Mouse (Mus musculus) right cerebral cortex, postnatal 14 days (tissue): ENCODE measurements around the gene Icam4.
"Not testable (repeated sequence)": the region's sequence is repeated elsewhere in the genome, so short reads cannot be mapped to it uniquely, and the experiment has no call there.

Experiments used
- DNase-seq: peaks from one replicate; pipeline ENCODE4 v3.0.0; 2022

The Icam4 gene

DNA sequence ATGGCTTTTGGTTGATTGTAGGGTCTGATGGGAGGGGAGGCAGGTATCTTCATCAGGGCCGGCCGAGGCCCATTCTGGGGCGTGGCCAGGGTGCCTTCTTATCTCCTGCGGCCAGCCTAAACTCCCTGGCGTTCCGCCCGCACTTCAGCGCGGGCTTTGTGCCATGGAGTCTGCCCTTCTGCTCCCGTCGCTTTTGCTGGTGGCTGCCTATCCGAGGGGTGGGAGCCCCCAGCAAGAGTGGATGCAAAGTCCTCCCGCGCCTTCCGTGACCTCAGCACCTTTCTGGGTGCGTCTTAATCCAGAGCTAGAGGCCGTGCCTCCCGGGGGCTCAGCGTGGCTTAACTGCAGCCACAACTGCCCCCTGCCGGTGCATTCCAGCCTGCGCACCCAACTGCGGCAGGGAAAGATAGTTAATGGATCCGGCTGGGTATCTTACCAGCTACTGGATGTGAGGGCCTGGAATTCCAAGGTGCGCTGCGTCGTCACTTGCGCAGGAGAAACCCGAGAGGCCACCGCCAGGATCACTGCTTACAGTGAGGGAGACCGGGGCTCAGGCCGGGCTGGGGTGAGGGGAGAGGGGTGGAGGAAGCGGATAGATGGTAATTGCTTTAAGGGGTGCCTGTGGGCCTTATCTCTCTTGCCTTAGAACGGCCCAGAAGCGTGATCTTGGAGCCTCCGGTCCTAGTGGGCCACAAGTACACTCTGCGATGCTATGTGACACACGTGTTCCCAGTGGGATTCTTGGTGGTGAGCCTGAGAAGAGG is at the start of gene Icam4:
Icam4 (plus strand) TSS at position 83 of the 764 bp plus-strand sequence.
- peak; percentile 79 for DNase-seq

GRCm38 (mm10) chr9:20979769-20980168 is 49.4 kb upstream of the Icam4 start:
- DNase-seq: no peak

- DNase-seq: no peak
Observed at GRCm38 (mm10) chr9:20982171-20982570, 47.0 kb upstream of the Icam4 start.

DNA sequence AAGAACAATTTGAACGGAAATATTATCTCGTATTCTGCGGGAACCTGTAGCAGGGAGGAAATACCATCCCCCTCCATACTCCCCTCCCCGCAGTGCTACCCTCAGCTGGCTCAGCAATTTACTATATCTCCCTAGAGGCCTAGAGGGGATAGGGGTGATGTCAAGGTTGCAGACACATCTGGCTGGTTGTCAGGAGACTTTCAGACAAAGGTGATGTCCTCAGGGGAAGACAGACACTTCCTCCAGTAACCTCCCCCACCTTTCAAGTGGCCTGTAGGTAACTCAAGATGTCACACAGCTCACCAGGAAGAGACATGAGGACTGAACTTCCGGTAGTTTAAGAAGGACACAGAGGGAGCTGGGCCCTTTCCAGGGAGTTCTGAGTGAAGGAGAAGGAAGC is 46.0 kb upstream of the Icam4 start:
- DNase-seq: no peak

- DNase-seq: no peak
Observed at GRCm38 (mm10) chr9:20986952-20987686, 42.1 kb upstream of the Icam4 start.

GRCm38 (mm10) chr9:20987953-20988352 is 41.2 kb upstream of the Icam4 start:
- DNase-seq: no peak

DNA sequence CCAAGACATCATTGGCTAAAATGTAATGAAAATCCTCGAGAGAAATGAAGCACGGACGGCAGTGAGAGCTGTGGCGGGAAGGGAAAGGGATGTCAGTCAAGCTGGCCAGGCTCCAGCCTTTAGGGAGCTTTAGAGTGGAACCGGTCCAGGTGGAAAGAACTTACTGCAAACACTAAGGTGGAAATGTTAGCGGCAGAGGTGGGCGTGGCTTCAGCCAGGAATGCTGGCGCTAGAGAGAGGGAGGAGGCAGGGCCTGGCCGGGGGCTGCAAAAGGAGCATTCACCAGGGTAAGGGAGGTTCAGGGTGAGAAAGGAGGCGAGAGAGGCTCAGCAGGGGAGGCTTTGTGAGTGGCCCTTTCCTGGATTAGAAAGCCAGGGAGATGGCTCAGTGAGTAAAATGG is 38.3 kb upstream of the Icam4 start:
- no peak for DNase-seq

DNA sequence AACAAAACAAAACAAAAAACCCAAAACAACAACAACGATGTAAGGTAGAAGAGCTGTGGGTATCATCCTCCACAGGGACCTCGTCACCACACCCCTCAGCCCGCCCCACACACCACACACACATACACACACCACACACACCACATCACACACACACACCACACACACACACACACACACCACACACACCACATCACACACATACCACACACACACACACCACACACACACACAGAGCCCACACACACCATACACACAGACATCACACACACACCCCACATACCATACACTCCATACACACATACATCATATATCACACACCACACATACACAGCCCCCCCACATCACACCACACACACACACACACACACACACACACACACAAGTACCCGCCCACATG is 37.6 kb upstream of the Icam4 start:
- DNase-seq: no peak

- no peak for DNase-seq
Observed at GRCm38 (mm10) chr9:20993165-20993898, 35.8 kb upstream of the Icam4 start.

DNA sequence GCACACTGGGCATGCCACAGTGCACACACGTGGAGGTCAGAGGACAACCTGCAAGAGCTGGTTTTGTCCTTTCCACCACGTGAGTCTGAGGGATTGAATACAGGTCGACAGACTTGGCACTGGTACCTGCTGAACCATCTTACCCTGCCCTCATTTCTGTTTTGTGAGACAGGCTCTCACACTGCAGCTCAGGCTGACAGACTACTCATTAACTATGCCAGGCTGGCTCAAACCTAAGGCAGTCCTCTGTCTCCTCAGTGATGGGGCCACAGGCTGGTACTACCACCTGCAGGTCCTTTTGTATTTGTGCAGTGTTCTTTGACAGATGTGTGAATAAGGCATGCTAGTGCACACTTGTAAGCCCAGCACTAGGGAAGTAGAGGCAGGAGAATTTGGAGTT is 34.1 kb upstream of the Icam4 start:
- no peak for DNase-seq

GRCm38 (mm10) chr9:20997065-20997464 is 32.1 kb upstream of the Icam4 start:
- DNase-seq: no peak

GRCm38 (mm10) chr9:20998337-20998736 is 30.8 kb upstream of the Icam4 start:
- not testable (repeated sequence) for DNase-seq

DNA sequence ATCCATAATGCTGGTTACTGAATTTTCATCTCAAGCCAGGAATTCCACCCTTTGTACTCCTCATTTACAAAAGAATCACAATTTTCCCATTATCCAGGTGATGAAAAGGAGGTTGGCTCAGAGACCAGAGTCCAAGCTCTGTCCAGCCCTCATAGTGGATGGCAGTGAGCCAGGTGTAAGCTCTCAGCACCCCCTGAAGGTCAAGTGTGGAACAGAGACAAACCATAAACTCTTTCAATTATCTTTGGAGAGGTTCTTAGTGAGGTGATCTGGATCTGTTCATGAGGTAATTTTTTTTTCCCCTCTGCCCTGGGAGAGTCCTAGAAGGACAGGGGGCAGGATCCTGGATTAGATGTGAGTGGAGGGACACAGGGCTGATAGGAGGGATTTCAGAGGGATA is 28.4 kb upstream of the Icam4 start:
- no peak for DNase-seq

GRCm38 (mm10) chr9:21001651-21002200 is 27.4 kb upstream of the Icam4 start:
- DNase-seq: no peak

DNA sequence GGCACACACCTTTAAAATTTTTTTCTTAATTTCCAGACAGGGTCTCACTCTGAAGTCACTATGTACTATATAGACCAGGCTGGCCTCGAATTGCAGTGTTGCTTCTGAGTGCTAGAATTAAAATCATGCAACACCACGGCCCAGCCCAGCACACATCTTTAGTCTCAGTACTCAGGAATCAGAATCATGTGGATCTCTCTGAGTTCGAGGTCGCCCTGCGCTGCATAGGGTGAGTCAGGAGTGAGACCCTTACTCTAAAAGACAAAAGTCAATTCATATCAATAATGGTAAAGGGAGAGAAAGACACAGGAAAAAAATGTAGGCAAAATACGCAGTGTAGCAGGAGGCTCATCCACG is 26.9 kb upstream of the Icam4 start:
- DNase-seq: no peak

- DNase-seq: peak; percentile 93
Observed at GRCm38 (mm10) chr9:21002627-21003551, 26.3 kb upstream of the Icam4 start, which contains the start of gene Mrpl4. Gene Mrpl4 (plus strand): TSS chr9:21002738.

DNA sequence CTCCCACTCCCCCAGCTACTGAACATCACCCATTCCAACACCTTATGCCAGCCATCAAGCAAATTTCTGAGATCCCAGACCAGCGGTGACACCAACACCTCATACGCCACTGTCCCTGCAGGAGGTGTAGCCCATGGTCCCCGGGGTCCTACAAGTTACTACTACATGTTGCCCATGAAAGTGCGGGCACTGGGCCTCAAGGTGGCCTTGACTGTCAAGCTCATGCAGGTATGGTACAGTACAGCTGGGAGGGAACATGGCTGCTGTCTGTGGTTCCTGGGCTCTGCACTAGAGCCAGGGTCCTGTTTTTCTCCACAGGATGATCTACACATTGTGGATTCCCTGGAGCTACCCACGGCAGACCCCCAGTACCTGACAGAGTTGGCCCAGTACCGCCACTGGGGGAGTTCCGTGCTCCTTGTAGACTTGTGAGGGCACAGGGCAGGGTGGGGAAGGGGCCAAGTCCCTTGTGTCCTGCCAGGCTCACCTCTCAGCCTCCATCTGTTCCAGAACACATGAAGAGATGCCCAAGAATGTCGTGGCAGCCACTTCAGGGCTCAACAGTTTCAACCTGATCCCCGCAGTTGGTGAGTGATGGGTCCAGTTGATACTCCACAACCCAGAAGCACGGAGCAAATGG is 21.7 kb upstream of the Icam4 start:
- no peak for DNase-seq

GRCm38 (mm10) chr9:21008007-21008406 is 21.2 kb upstream of the Icam4 start:
- no peak for DNase-seq

- no peak for DNase-seq
Observed at GRCm38 (mm10) chr9:21010362-21010761, 18.8 kb upstream of the Icam4 start.

GRCm38 (mm10) chr9:21010939-21011541 is 18.1 kb upstream of the Icam4 start:
- not testable (repeated sequence) for DNase-seq

DNA sequence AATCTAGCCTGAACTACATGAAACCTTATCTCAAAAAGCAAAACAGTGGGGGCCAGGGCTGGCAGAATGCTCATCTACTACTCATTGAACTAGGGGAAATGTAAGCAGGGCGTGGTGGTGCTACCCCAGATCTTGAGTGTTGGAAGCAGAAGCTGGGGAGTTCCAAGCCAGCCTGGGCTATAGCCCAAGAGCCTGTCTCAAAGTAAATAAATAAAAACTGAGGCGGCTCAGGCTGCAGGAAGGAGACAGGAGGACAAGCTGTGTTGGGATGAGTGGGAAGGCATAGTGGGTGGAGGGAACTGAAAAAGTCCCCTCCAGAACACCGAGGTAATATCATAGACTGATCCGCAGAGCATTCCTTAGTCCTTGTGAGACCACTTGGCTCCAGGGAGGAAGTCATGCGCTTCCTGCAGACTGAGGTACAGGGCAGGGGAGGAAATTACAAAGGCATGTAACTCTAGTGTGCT is 17.3 kb upstream of the Icam4 start:
- no peak for DNase-seq
